Mouse (Mus musculus): Measurements from ENCODE around the gene Pbld1. TPM values are rescaled to one million over a fixed set of nuclear protein-coding genes. Genes with fewer than 3 reads are reported as not detected.

The Pbld1 gene
- polyA plus RNA-seq, 1 experiment from 2014 or later: 0.58 TPM

- WGBS: 68% methylated on average over 12 of the region's 12 CpGs
- DNase-seq (ENCODE audit: low spot score) (peak; percentile 4), ATAC-seq (ENCODE audit: low read depth) (no peak)
- Histone ChIP-seq H3K4me3 (ENCODE audit: low read depth, low read length) (no peak overlapping the region), H3K36me3 (ENCODE audit: control insufficient read depth, insufficient read depth, low read length) (no peaks in the 10 kb centered on the region), H3K27me3 (replicated peaks; ENCODE audit: control insufficient read depth, insufficient read depth, low read length) (peaks cover 38% of the 10 kb centered on the region), H3K4me1 (ENCODE audit: control insufficient read depth, insufficient read depth, low read length) (no peaks in the 10 kb centered on the region), H3K9me3 (ENCODE audit: control insufficient read depth, low read length) (no peaks in the 10 kb centered on the region), H3K4me2 (ENCODE audit: low read depth, low read length) (no peak overlapping the region), H3K9ac (ENCODE audit: low read depth, low read length) (no peak overlapping the region), H3K27ac (replicated peaks; ENCODE audit: low read depth, low read length) (no peak overlapping the region)
These were observed 38.2 kb downstream of the Pbld1 start for GRCm38 (mm10) chr10:63098191-63098590.

GRCm38 (mm10) chr10:63099521-63099920 lies 39.6 kb downstream of the Pbld1 start, which contains the start of gene Atoh7:
Gene Atoh7, plus strand, starts transcription at chr10:63099651.
- H3K27me3 ChIP-seq (replicated peaks; ENCODE audit: control insufficient read depth, insufficient read depth, low read length): peaks cover 38% of the 10 kb centered on the region
- H3K9me3 ChIP-seq (ENCODE audit: control insufficient read depth, low read length): no peaks in the 10 kb centered on the region
- H3K4me1 ChIP-seq (ENCODE audit: control insufficient read depth, insufficient read depth, low read length): no peaks in the 10 kb centered on the region
- peak within 1 kb of the TSS; percentile 92 for H3K4me2 ChIP-seq (ENCODE audit: low read depth, low read length)
- WGBS: 5% methylated on average over 15 of the region's 16 CpGs
- peak within 1 kb of the TSS; percentile 72 for H3K9ac ChIP-seq (ENCODE audit: low read depth, low read length)
- no peaks in the 10 kb centered on the region for H3K36me3 ChIP-seq (ENCODE audit: control insufficient read depth, insufficient read depth, low read length)
- peak within 1 kb of the TSS; percentile 59 for H3K4me3 ChIP-seq (ENCODE audit: low read depth, low read length)
- peak; percentile 24 for DNase-seq (ENCODE audit: low spot score)
- peak; percentile 8; the same call in 1 of the 2 replicates for ATAC-seq (ENCODE audit: low read depth)
- H3K27ac ChIP-seq (replicated peaks; ENCODE audit: low read depth, low read length): no peak within 1 kb of the TSS

GRCm38 (mm10) chr10:63099941-63100562 lies 40.1 kb downstream of the Pbld1 start:
- H3K4me3 ChIP-seq (ENCODE audit: low read depth, low read length): peak overlapping the region; percentile 59
- H3K4me1 ChIP-seq (ENCODE audit: control insufficient read depth, insufficient read depth, low read length): no peaks in the 10 kb centered on the region
- peaks cover 38% of the 10 kb centered on the region for H3K27me3 ChIP-seq (replicated peaks; ENCODE audit: control insufficient read depth, insufficient read depth, low read length)
- WGBS: 1% methylated on average over 29 of the region's 62 CpGs
- H3K9ac ChIP-seq (ENCODE audit: low read depth, low read length): peak overlapping the region; percentile 72
- no peaks in the 10 kb centered on the region for H3K9me3 ChIP-seq (ENCODE audit: control insufficient read depth, low read length)
- peak overlapping the region; percentile 92 for H3K4me2 ChIP-seq (ENCODE audit: low read depth, low read length)
- H3K27ac ChIP-seq (replicated peaks; ENCODE audit: low read depth, low read length): no peak overlapping the region
- DNase-seq (ENCODE audit: low spot score) (peak; percentile 74), ATAC-seq (ENCODE audit: low read depth) (peak; percentile 88)
- H3K36me3 ChIP-seq (ENCODE audit: control insufficient read depth, insufficient read depth, low read length): no peaks in the 10 kb centered on the region

- Histone ChIP-seq H3K27me3 (replicated peaks; ENCODE audit: control insufficient read depth, insufficient read depth, low read length) (peaks cover 38% of the 10 kb centered on the region), H3K27ac (replicated peaks; ENCODE audit: low read depth, low read length) (no peak overlapping the region), H3K36me3 (ENCODE audit: control insufficient read depth, insufficient read depth, low read length) (no peaks in the 10 kb centered on the region), H3K9ac (ENCODE audit: low read depth, low read length) (peak overlapping the region; percentile 72), H3K4me1 (ENCODE audit: control insufficient read depth, insufficient read depth, low read length) (no peaks in the 10 kb centered on the region), H3K9me3 (ENCODE audit: control insufficient read depth, low read length) (no peaks in the 10 kb centered on the region), H3K4me2 (ENCODE audit: low read depth, low read length) (peak overlapping the region; percentile 92), H3K4me3 (ENCODE audit: low read depth, low read length) (peak overlapping the region; percentile 59)
- DNase-seq (ENCODE audit: low spot score) (no peak), ATAC-seq (ENCODE audit: low read depth) (no peak)
- WGBS: 13% methylated on average over 9 of the region's 9 CpGs
These were observed 40.7 kb downstream of the Pbld1 start for GRCm38 (mm10) chr10:63100657-63101056.

- Histone ChIP-seq H3K27me3 (replicated peaks; ENCODE audit: control insufficient read depth, insufficient read depth, low read length) (no peaks in the 10 kb centered on the region), H3K27ac (replicated peaks; ENCODE audit: low read depth, low read length) (no peak overlapping the region), H3K4me2 (ENCODE audit: low read depth, low read length) (no peak overlapping the region), H3K4me3 (ENCODE audit: low read depth, low read length) (no peak overlapping the region), H3K36me3 (ENCODE audit: control insufficient read depth, insufficient read depth, low read length) (no peaks in the 10 kb centered on the region), H3K9me3 (ENCODE audit: control insufficient read depth, low read length) (0 out of 2 replicates have a peak, but pooled peaks cover 3% of the 10 kb centered on the region), H3K9ac (ENCODE audit: low read depth, low read length) (no peak overlapping the region), H3K4me1 (ENCODE audit: control insufficient read depth, insufficient read depth, low read length) (no peaks in the 10 kb centered on the region)
- no peak for ATAC-seq (ENCODE audit: low read depth)
- peak; percentile 48 for DNase-seq (ENCODE audit: low spot score)
- WGBS: 52% methylated on average over 5 of the region's 5 CpGs
These were observed 53.2 kb downstream of the Pbld1 start for GRCm38 (mm10) chr10:63113027-63113604.

DNA sequence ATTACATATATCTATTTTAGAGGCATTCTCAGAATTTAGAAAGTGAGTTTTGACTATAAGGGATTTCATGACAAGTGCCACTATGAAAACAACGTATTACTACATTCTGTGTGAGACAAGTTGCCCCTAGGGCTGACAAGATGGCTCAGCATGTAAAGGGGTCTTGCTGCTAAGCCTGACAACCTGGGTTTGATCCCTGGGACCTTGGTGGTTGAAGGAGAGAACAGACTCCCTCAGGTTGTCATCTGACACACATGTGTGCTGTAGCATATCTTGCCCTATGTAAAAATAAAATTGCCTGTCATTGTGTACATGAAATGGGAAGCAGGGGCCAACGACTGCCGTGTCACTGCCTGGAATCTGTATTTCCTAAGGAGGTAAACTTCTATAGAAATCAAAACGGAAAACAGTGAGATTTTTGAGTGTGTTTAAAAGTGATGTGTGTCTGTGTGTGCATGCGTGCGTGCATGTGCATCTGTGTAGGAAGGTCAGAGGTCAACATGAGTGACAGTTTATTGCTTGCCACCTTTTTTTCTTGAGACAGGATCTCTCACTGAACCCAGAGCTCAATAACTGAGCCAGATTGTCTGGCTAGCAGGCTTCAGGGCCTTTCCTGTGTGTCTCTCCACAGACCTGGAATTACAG lies 53.9 kb downstream of the Pbld1 start:
- 79% methylated on average over 6 of the region's 6 CpGs for WGBS
- no peak overlapping the region for H3K9ac ChIP-seq (ENCODE audit: low read depth, low read length)

GRCm38 (mm10) chr10:63115881-63116280 lies 55.9 kb downstream of the Pbld1 start:
- Histone ChIP-seq H3K27ac (replicated peaks; ENCODE audit: low read depth, low read length) (no peak overlapping the region), H3K4me3 (ENCODE audit: low read depth, low read length) (no peak overlapping the region), H3K36me3 (ENCODE audit: control insufficient read depth, insufficient read depth, low read length) (no peaks in the 10 kb centered on the region), H3K9ac (ENCODE audit: low read depth, low read length) (no peak overlapping the region), H3K9me3 (ENCODE audit: control insufficient read depth, low read length) (0 out of 2 replicates have a peak, but pooled peaks cover 3% of the 10 kb centered on the region), H3K4me2 (ENCODE audit: low read depth, low read length) (no peak overlapping the region), H3K27me3 (replicated peaks; ENCODE audit: control insufficient read depth, insufficient read depth, low read length) (no peaks in the 10 kb centered on the region), H3K4me1 (ENCODE audit: control insufficient read depth, insufficient read depth, low read length) (no peaks in the 10 kb centered on the region)
- 87% methylated on average over 15 of the region's 15 CpGs for WGBS
- ATAC-seq (ENCODE audit: low read depth): no peak
- no peak for DNase-seq (ENCODE audit: low spot score)

More for the DNA sequence above, 53.9 kb downstream of the Pbld1 start:
- H3K9me3 ChIP-seq (ENCODE audit: control insufficient read depth, low read length): 0 out of 2 replicates have a peak, but pooled peaks cover 3% of the 10 kb centered on the region
- no peak overlapping the region for H3K27ac ChIP-seq (replicated peaks; ENCODE audit: low read depth, low read length)
- no peak overlapping the region for H3K4me2 ChIP-seq (ENCODE audit: low read depth, low read length)
- ATAC-seq (ENCODE audit: low read depth): no peak
- DNase-seq (ENCODE audit: low spot score): no peak
- no peak overlapping the region for H3K4me3 ChIP-seq (ENCODE audit: low read depth, low read length)
- no peaks in the 10 kb centered on the region for H3K4me1 ChIP-seq (ENCODE audit: control insufficient read depth, insufficient read depth, low read length)
- H3K36me3 ChIP-seq (ENCODE audit: control insufficient read depth, insufficient read depth, low read length): no peaks in the 10 kb centered on the region
- H3K27me3 ChIP-seq (replicated peaks; ENCODE audit: control insufficient read depth, insufficient read depth, low read length): no peaks in the 10 kb centered on the region

- WGBS: 94% methylated on average over 9 of the region's 9 CpGs
- H3K27me3 ChIP-seq (replicated peaks; ENCODE audit: control insufficient read depth, insufficient read depth, low read length): no peaks in the 10 kb centered on the region
- H3K4me3 ChIP-seq (ENCODE audit: low read depth, low read length): no peak overlapping the region
- no peak overlapping the region for H3K4me2 ChIP-seq (ENCODE audit: low read depth, low read length)
- no peak for DNase-seq (ENCODE audit: low spot score)
- no peaks in the 10 kb centered on the region for H3K9me3 ChIP-seq (ENCODE audit: control insufficient read depth, low read length)
- H3K9ac ChIP-seq (ENCODE audit: low read depth, low read length): no peak overlapping the region
- H3K27ac ChIP-seq (replicated peaks; ENCODE audit: low read depth, low read length): no peak overlapping the region
- H3K4me1 ChIP-seq (ENCODE audit: control insufficient read depth, insufficient read depth, low read length): no peaks in the 10 kb centered on the region
- no peaks in the 10 kb centered on the region for H3K36me3 ChIP-seq (ENCODE audit: control insufficient read depth, insufficient read depth, low read length)
- ATAC-seq (ENCODE audit: low read depth): no peak
These were observed 56.4 kb downstream of the Pbld1 start for GRCm38 (mm10) chr10:63116376-63116775.

Data from embryonic facial prominence, embryonic 14.5 days (tissue).